Mouse (Mus musculus) limb, embryonic 14.5 days (tissue): ENCODE data around the gene Rngtt. TPM values are rescaled to one million over a fixed set of nuclear protein-coding genes. Genes with fewer than 3 reads are reported as not detected.
A peak's percentile ranks its signal among the peaks of the same experiment; 100 is the strongest.
"Not testable (repeated sequence)": the region's sequence is repeated elsewhere in the genome, so short reads cannot be mapped to it uniquely, and the experiment has no call there.

Experiments used
- ATAC-seq: fragments of 200-750 bp; cut with Nextera tagmentation; 2 replicates; pipeline ENCODE4 v1.8.0; 2017; ENCODE audit warnings: low read depth, moderate number of reproducible peaks, moderate TSS enrichment; ENCODE audit not compliant: low FRiP score
- DNase-seq: peaks from one replicate; pipeline ENCODE4 v3.0.0-alpha.2; 2015; ENCODE audit warnings: low spot score
- H3K27ac ChIP-seq: fragments of 300-500 bp; sonication (generic); replicated peaks from 2 replicates; pipeline ENCODE4 v1.5.1; 2014; ENCODE audit warnings: low read depth, mild to moderate bottlenecking, low read length, moderate library complexity, mixed read lengths
- H3K27me3 ChIP-seq: fragments of 300-500 bp; sonication (generic); 2 replicates; pipeline ENCODE4 v1.6.1; 2014; ENCODE audit warnings: low read length, mixed read lengths; ENCODE audit not compliant: control insufficient read depth, insufficient read depth
- H3K36me3 ChIP-seq: fragments of 300-500 bp; sonication (generic); 2 replicates; pipeline ENCODE4 v1.6.1; 2014; ENCODE audit warnings: mild to moderate bottlenecking, low read length, moderate library complexity, mixed read lengths; ENCODE audit not compliant: control insufficient read depth, insufficient read depth
- H3K4me1 ChIP-seq: fragments of 300-500 bp; sonication (generic); 2 replicates; pipeline ENCODE4 v1.6.1; 2014; ENCODE audit warnings: antibody characterized with exemption, low read length, mixed read lengths; ENCODE audit not compliant: control insufficient read depth, insufficient read depth
- H3K4me2 ChIP-seq: fragments of 300-500 bp; sonication (generic); replicated peaks from 2 replicates; pipeline ENCODE4 v1.6.1; 2014; ENCODE audit warnings: low read depth, mild to moderate bottlenecking, low read length, moderate library complexity; ENCODE audit not compliant: severe bottlenecking
- H3K4me3 ChIP-seq: fragments of 300-500 bp; sonication (generic); replicated peaks from 2 replicates; pipeline ENCODE4 v1.5.1; 2014; ENCODE audit warnings: low read length
- H3K9ac ChIP-seq: fragments of 300-500 bp; sonication (generic); 2 replicates; pipeline ENCODE4 v1.6.1; 2014; ENCODE audit warnings: mild to moderate bottlenecking, low read depth, low read length, moderate library complexity; ENCODE audit not compliant: severe bottlenecking
- H3K9me3 ChIP-seq: fragments of 300-500 bp; sonication (generic); 2 replicates; pipeline ENCODE4 v1.6.1; 2016; ENCODE audit warnings: low read length; ENCODE audit not compliant: control insufficient read depth
- POLR2A ChIP-seq: fragments of 200-500 bp; IDR thresholded peaks from 2 replicates; pipeline ENCODE4 v1.8.0; 2012; ENCODE audit warnings: inconsistent platforms, mild to moderate bottlenecking, moderate library complexity, borderline replicate concordance; ENCODE audit not compliant: insufficient read depth, insufficient read length; ENCODE audit errors: extremely low read depth
- WGBS: fragments of 180-500 bp; shearing (Covaris S2); extraction: QIAGEN DNeasy Blood & Tissue Kit; methylation state at CpG from one replicate; pipeline ENCODE4 v1.1.7; 2014; 5-methylcytosine and 5-hydroxymethylcytosine counted together
- polyA plus RNA-seq, 2 experiments: library from polyadenylated mRNA; depleted of rRNA in 1 of 2; stranded (reverse) in 1 of 2; unstranded in 1 of 2; fragments of >200 nt; fragmentation: Nextera tagmentation in 1 of 2; extraction: Ambion mirVana in 1 of 2; gene quantifications; 2 replicates each; pipeline versions ENCODE4 v1.2.1 to v1.2.3; 2012 to 2014

Gene Rngtt
- polyA plus RNA-seq, 2 experiments: 8.3 to 16.9 TPM

DNA sequence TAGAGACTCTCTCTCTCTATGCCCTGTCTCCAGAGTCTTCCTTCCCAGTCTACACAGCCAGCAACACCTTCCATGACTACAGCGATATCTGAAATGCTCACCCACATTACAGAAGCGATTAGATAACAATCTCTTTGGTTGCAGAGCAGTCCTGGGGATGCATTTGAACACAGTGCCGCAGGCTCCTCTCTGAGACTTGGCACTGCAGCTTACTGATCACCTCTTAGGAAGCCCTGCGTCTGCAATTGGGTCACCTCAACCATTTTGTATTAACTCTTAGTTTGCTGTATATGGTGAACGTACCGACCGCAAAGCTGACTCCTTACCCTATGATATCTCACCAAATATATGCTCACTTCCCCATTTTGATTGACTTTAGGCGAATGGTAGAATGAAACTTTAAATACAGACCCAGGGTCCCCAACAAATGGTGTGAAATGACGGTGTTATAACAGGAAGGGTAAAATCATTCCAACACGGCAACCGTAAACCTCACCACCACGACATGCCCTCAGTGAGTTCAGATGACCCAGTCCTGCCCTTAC, 20.9 kb upstream of the Rngtt start:
- WGBS: 73% methylated on average over 12 of the region's 12 CpGs
- Histone ChIP-seq H3K4me3 (peak overlapping the region; percentile 22), H3K27me3 (no peaks in the 10 kb centered on the region), H3K36me3 (no peaks in the 10 kb centered on the region), H3K4me1 (peaks cover 6% of the 10 kb centered on the region; the same call in 1 of the 2 replicates), H3K9ac (0 out of 2 replicates have a peak overlapping the region, but pooled peaks have one; percentile 0), H3K4me2 (peak overlapping the region; percentile 36), H3K9me3 (no peaks in the 10 kb centered on the region), H3K27ac (peak overlapping the region; percentile 28; the same call in 1 of the 2 replicates)
- ATAC-seq (no peak), DNase-seq (no peak)
- TF ChIP-seq POLR2A: no peak

DNA sequence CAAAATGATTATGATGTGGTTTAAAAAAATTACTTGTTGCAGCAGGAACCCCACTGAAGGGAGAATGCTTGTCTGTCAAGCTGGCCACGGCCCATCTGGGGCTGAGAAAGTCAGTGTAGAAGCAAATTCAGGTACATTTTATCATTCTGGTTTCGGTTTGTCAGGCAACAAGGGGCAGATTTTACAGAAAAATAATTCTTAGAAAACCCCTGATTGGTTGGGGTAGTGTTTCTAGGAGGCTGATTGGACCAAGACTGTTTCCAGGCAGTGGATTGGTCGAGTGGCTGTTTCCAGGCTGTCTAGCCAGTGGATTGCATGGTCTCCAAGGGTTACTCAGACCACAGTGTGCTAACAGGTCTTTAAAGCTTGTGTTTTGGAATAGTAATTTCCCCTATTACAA, 20.1 kb upstream of the Rngtt start, which contains the start of gene Pnrc1:
Gene Pnrc1, minus strand, starts transcription at position 162 of the 400 bp plus-strand sequence.
- Histone ChIP-seq H3K4me1 (peaks cover 6% of the 10 kb centered on the region; the same call in 1 of the 2 replicates), H3K4me2 (peak within 1 kb of the TSS; percentile 36), H3K27me3 (no peaks in the 10 kb centered on the region), H3K27ac (peak within 1 kb of the TSS; percentile 71), H3K9me3 (no peaks in the 10 kb centered on the region), H3K4me3 (peak within 1 kb of the TSS; percentile 22), H3K36me3 (no peaks in the 10 kb centered on the region), H3K9ac (0 out of 2 replicates have a peak within 1 kb of the TSS, but pooled peaks have one; percentile 0)
- peak; percentile 87 for DNase-seq
- ATAC-seq: peak; percentile 95
- WGBS: 35% methylated on average over 3 of the region's 3 CpGs
- TF ChIP-seq POLR2A: no peak

DNA sequence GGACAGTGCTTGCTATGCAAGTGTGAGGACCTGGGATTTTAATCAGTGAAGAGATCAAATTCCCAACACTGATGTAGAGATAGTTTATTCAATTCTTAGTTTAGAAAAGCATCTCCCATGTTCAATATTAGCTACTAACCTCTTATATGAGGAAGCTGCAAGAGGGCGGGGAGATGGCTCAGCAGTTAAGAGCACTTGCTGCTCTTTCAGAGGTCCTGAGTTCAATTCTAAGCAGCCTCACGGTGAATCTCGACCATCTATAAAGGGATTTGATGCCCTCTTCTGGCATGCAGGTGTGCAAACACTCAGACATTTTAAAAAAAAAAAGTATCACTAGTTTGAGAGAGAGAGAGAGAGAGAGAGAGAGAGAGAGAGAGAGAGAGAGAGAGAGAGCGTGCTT, 19.2 kb upstream of the Rngtt start:
- ATAC-seq: no peak
- no peak overlapping the region for H3K9ac ChIP-seq
- no peak for TF ChIP-seq POLR2A
- H3K4me2 ChIP-seq: no peak overlapping the region
- no peaks in the 10 kb centered on the region for H3K9me3 ChIP-seq
- WGBS: 59% methylated on average over 4 of the region's 4 CpGs
- no peak overlapping the region for H3K4me3 ChIP-seq
- no peaks in the 10 kb centered on the region for H3K36me3 ChIP-seq
- no peaks in the 10 kb centered on the region for H3K27me3 ChIP-seq
- H3K4me1 ChIP-seq: peaks cover 6% of the 10 kb centered on the region; the same call in 1 of the 2 replicates
- DNase-seq: no peak
- H3K27ac ChIP-seq: peak overlapping the region; percentile 71; the same call in 1 of the 2 replicates

DNA sequence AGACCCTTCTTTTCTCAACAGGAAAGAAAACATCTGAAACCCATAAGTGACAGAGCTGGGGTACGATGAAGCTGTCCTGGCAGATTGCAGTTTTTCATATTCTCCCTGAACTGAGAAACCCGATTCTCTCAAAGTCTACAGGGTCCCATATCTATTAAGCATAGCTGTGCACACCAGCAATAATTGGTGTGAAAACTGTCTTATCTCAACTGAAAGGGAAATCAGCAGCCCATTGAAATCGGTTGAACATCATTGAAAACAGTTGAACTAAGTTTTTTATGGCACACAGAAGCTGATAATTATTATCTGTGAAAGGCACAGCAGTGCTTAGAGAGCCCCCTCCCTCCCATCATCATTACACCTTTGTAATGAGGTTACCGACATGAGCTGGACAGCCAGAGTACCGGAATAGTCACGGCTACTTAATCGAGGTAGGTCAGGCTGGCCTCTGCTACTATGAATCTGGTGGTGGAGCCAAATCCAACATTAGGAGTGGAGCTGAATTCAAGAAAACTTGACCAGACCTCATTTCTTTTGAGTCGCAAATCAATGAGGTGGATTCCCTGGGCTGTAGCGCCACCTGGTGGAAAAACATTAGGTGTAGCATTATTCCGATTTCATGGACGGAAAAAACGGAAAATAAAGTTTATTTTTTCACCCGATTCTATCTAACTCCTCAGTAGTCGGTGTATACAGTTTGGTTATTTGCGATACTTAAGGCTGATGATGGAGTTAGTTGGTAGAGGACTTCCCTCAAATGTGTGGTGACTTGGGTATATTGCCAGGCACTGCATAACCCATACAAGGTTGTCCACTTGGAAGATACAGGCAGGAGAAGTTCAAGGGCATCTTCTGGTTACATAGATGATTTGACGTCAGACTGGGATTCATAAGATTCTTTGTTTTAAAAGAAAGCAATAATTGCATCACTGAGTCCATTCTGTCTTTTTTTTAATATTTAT, 17.4 kb upstream of the Rngtt start:
- 18% methylated on average over 16 of the region's 16 CpGs for WGBS
- Histone ChIP-seq H3K9me3 (no peaks in the 10 kb centered on the region), H3K36me3 (no peaks in the 10 kb centered on the region), H3K27ac (no peak overlapping the region), H3K9ac (no peak overlapping the region), H3K4me1 (peaks cover 6% of the 10 kb centered on the region; the same call in 1 of the 2 replicates), H3K4me2 (no peak overlapping the region; the same call in 1 of the 2 replicates), H3K27me3 (no peaks in the 10 kb centered on the region), H3K4me3 (no peak overlapping the region)
- DNase-seq (peak; percentile 66), ATAC-seq (no peak)
- 0 out of 2 replicates have a peak, but pooled peaks have one; percentile 16 for TF ChIP-seq POLR2A

DNA sequence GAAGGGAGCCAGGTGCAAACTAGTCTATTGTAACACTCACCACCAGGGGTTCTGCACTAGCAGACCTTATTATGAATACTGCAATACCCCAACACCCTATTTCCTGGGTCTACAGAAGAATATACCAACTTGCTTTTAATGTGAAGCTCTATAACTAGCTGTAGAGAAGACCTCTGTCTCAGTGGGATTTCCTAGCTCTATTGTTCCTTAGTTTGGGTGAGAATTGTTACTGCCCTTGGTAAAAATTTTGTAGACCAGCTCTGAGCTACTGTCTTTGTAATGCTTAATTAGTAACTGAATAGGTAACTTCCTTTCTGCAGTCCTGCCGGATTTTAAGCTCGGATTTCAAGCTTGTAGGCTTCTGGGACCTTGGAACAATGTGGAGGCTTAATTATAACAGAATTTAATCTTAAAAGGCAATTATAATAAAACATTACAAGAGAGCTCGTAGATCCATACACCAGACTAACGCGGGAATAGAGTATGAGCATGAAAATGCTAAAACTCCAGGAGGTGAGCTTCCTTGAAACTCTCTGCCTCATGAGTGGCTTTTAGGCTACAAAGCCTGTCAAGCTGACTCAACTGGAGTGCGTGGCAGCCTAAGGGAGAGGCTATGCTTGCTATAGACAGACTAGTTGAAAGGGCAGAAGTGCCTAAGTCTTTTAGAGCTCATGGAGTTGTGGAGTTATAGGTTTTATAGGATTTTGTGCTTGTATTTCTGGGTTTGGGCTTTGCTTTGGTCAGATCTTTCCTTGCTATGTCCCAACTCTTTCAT, 9.0 kb upstream of the Rngtt start:
- ATAC-seq, H3K4me1 ChIP-seq, H3K27ac ChIP-seq, DNase-seq, H3K4me3 ChIP-seq, H3K36me3 ChIP-seq, H3K9ac ChIP-seq, H3K27me3 ChIP-seq, H3K9me3 ChIP-seq, H3K4me2 ChIP-seq: not testable (repeated sequence)
- WGBS: 71% methylated on average over 6 of the region's 6 CpGs
